Mouse (Mus musculus) liver, adult 2 months (tissue): ENCODE results near the gene Klhdc7b. TPM values are rescaled to one million over a fixed set of nuclear protein-coding genes. Genes with fewer than 3 reads are reported as not detected.

ENCODE experiments used
- DNase-seq: peaks from one replicate; pipeline ENCODE4 v3.0.0-alpha.2; 2011; ENCODE audit warnings: low read depth, low spot score; ENCODE audit errors: extremely low read depth
- H3K27ac ChIP-seq: fragments of 200-500 bp; replicated peaks from 2 replicates; pipeline ENCODE4 v1.5.1; 2012; ENCODE audit warnings: low read depth, mild to moderate bottlenecking, control low read depth, inconsistent platforms, low read length; ENCODE audit not compliant: insufficient read depth
- H3K27me3 ChIP-seq: fragments of 200-500 bp; 2 replicates; pipeline ENCODE4 v1.6.1; 2012; ENCODE audit warnings: mild to moderate bottlenecking, moderate library complexity, low read length, inconsistent platforms; ENCODE audit not compliant: control insufficient read depth, insufficient read depth
- H3K36me3 ChIP-seq: fragments of 200-500 bp; 2 replicates; pipeline ENCODE4 v1.6.1; 2012; ENCODE audit warnings: low read length, inconsistent platforms; ENCODE audit not compliant: control insufficient read depth, insufficient read depth
- H3K4me1 ChIP-seq: fragments of 200-500 bp; 2 replicates; pipeline ENCODE4 v1.6.1; 2011; ENCODE audit warnings: low read length; ENCODE audit not compliant: control insufficient read depth, insufficient read depth
- H3K4me3 ChIP-seq: fragments of 200-500 bp; 2 replicates; pipeline ENCODE4 v1.5.1; 2011; ENCODE audit warnings: low read depth, mild to moderate bottlenecking, control low read depth, low read length, moderate library complexity; ENCODE audit not compliant: insufficient read depth
- H3K79me2 ChIP-seq: fragments of 200-500 bp; 2 replicates; pipeline ENCODE4 v1.6.1; 2012; ENCODE audit warnings: inconsistent platforms, mild to moderate bottlenecking, low read length, moderate library complexity; ENCODE audit not compliant: control insufficient read depth, insufficient read depth
- H3K9ac ChIP-seq: fragments of 200-500 bp; 2 replicates; pipeline ENCODE4 v1.6.1; 2012; ENCODE audit warnings: low read depth, mild to moderate bottlenecking, control low read depth, inconsistent platforms, low read length
- CTCF ChIP-seq: fragments of 200-500 bp; IDR thresholded peaks from 2 replicates; pipeline ENCODE4 v1.5.1; 2011; ENCODE audit warnings: low read depth, low read length, control low read depth
- POLR2A ChIP-seq: fragments of 200-500 bp; IDR thresholded peaks from 2 replicates; pipeline ENCODE4 v1.6.1; 2011; ENCODE audit warnings: low read length, control low read depth; ENCODE audit not compliant: insufficient read depth; ENCODE audit errors: extremely low read depth
- WGBS: fragments of 180-500 bp; shearing (Covaris S2); methylation state at CpG from one replicate; pipeline ENCODE4 v1.1.7; 2018; 5-methylcytosine and 5-hydroxymethylcytosine counted together
- polyA plus RNA-seq: library from polyadenylated mRNA; depleted of rRNA; stranded (reverse); fragments of >200 nt; gene quantifications from 2 replicates; pipeline ENCODE4 v1.2.3, GENCODE M21; 2012
- total RNA-seq: library from RNA; depleted of rRNA; stranded (reverse); fragments of >200 nt; gene quantifications from 2 replicates; pipeline ENCODE4 v1.2.3, GENCODE M21; 2014

Gene Klhdc7b
- total and polyA plus RNA-seq, 2 experiments, result 0.28 to 0.34 TPM

DNA sequence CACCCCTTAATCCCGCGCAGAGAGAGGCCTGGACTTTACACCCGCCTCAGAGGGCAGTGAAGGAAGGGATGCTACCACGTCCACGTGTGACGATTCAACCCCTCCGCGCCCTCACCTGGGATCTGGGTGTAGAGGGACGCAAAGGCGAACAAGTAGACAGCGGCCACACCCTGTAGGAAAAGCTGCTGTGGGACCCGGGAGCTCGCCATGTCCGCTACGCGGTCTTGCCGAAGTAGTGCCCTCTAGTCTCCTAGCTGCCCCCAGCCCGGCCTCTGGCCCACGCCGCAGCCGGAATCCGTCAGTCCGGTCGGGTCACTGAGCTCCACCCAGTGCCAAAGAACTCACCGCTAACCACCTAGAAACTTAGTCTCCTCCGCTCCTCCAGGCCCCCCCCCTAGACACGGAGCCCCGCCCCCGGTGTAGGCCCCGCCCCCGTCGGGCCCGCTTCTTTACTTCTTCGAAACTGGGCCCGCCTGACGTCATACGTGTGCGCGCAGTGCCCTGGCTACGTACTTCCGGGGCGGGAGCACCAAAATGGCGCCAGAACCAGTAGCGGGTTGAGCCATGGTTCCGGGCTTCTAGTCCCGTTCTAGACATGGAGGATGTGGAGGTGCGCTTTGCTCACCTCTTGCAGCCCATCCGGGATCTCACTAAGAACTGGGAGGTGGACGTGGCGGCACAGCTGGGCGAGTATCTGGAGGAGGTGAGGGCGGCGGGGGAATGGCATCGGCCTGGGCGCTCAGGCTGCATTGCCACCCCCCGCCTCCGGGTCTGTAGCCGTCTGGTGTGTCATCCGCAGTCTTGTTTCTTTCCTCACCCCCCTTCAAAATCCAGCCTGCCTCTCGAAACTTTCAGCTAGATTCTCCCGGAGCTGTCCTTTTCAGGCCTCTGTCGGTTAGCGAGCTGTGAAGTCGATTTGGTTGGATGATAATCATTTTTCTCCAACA, 29.2 kb upstream of the Klhdc7b start, which contains the start of the genes Lmf2 and Ncaph2:
Lmf2 (minus strand) TSS at position 419 of the 947 bp plus-strand sequence.
Ncaph2 (plus strand) TSS at position 479 of the 947 bp plus-strand sequence.
- Histone ChIP-seq H3K4me1 (peaks cover 3% of the 10 kb centered on the region), H3K4me3 (peak within 1 kb of the TSS; percentile 93), H3K36me3 (0 out of 2 replicates have a peak, but pooled peaks cover 2% of the 10 kb centered on the region), H3K27me3 (no peaks in the 10 kb centered on the region), H3K79me2 (peaks cover 16% of the 10 kb centered on the region; the same call in 1 of the 2 replicates), H3K27ac (peak within 1 kb of the TSS; percentile 71), H3K9ac (peak within 1 kb of the TSS; percentile 90)
- TF ChIP-seq POLR2A (0 out of 2 replicates have a peak, but pooled peaks have one; percentile 18), CTCF (no peak)
- DNase-seq, result peak; percentile 80
- 0% methylated on average over 64 of the region's 64 CpGs for WGBS

DNA sequence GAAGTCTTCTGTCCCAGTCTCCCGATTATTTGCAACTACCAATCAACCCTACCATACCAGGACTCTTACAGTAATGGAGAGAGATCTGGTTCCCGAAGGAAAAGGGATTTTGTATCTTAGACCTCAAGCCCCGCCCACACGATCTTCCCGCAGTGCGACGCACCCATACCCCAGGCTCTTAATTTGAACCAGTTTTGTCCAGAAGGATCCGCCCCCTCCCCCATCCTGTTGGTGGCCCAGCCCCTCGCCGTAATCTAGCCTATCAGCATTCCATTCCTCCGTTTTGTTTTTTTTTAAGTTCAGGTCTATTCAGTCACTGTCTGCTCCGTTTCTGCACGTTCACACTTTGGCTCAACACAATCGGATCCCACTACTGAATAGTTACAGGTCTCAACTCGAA, 28.3 kb upstream of the Klhdc7b start:
- Histone ChIP-seq H3K79me2 (peaks cover 16% of the 10 kb centered on the region; the same call in 1 of the 2 replicates), H3K4me3 (peak overlapping the region; percentile 93), H3K36me3 (peaks cover 3% of the 10 kb centered on the region; the same call in 1 of the 2 replicates), H3K27me3 (no peaks in the 10 kb centered on the region), H3K27ac (peak overlapping the region; percentile 22; the same call in 1 of the 2 replicates), H3K4me1 (peaks cover 3% of the 10 kb centered on the region), H3K9ac (peak overlapping the region; percentile 34; the same call in 1 of the 2 replicates)
- WGBS, result under 1% methylated on average over 15 of the region's 15 CpGs
- TF ChIP-seq CTCF, result no peak
- no peak for TF ChIP-seq POLR2A
- DNase-seq, result peak; percentile 53

- DNase-seq, result no peak
- peaks cover 3% of the 10 kb centered on the region for H3K4me1 ChIP-seq
- H3K9ac ChIP-seq, result no peak overlapping the region
- H3K36me3 ChIP-seq, result peaks cover 12% of the 10 kb centered on the region; the same call in 1 of the 2 replicates
- WGBS, result 83% methylated on average over 3 of the region's 3 CpGs
- H3K27me3 ChIP-seq, result no peaks in the 10 kb centered on the region
- no peak overlapping the region for H3K4me3 ChIP-seq
- H3K27ac ChIP-seq, result no peak overlapping the region
- peaks cover 16% of the 10 kb centered on the region; the same call in 1 of the 2 replicates for H3K79me2 ChIP-seq
- TF ChIP-seq CTCF (no peak), POLR2A (no peak)
These were observed 25.9 kb upstream of the Klhdc7b start for GRCm38 (mm10) chr15:89358784-89359183.

- no peak overlapping the region for H3K27ac ChIP-seq
These were observed 21.7 kb upstream of the Klhdc7b start for GRCm38 (mm10) chr15:89363051-89363450.

GRCm38 (mm10) chr15:89365141-89365551, 19.6 kb upstream of the Klhdc7b start:
- H3K4me1 ChIP-seq, result no peaks in the 10 kb centered on the region
- H3K27ac ChIP-seq, result no peak overlapping the region
- no peak overlapping the region for H3K4me3 ChIP-seq
- H3K36me3 ChIP-seq, result peaks cover 35% of the 10 kb centered on the region
- DNase-seq, result no peak
- no peaks in the 10 kb centered on the region for H3K27me3 ChIP-seq
- no peak overlapping the region for H3K9ac ChIP-seq
- WGBS, result 96% methylated on average over 4 of the region's 4 CpGs
- H3K79me2 ChIP-seq, result no peaks in the 10 kb centered on the region
- TF ChIP-seq CTCF (no peak), POLR2A (no peak)

More at GRCm38 (mm10) chr15:89363051-89363450, 21.7 kb upstream of the Klhdc7b start:
- Histone ChIP-seq H3K4me3 (no peak overlapping the region), H3K4me1 (no peaks in the 10 kb centered on the region), H3K9ac (no peak overlapping the region), H3K27me3 (no peaks in the 10 kb centered on the region), H3K36me3 (peaks cover 35% of the 10 kb centered on the region), H3K79me2 (peaks cover 3% of the 10 kb centered on the region; the same call in 1 of the 2 replicates)
- no peak for DNase-seq
- TF ChIP-seq POLR2A (no peak), CTCF (no peak)
- WGBS, result 70% methylated on average over 7 of the region's 7 CpGs
